Mouse (Mus musculus) C2C12 (cell line): ENCODE results near the gene Pole. TPM values are rescaled to one million over a fixed set of nuclear protein-coding genes. Genes with fewer than 3 reads are reported as not detected.
A peak's percentile ranks its signal among the peaks of the same experiment; 100 is the strongest.

ENCODE experiments used
- H3K27me3 ChIP-seq: one replicate; pipeline ENCODE4 v1.6.1; 2011; ENCODE audit not compliant: control insufficient read depth, insufficient read depth, insufficient read length
- H3K36me3 ChIP-seq: one replicate; pipeline ENCODE4 v1.6.1; 2011; ENCODE audit not compliant: control insufficient read depth, insufficient read depth
- H3K4me3 ChIP-seq: one replicate; pipeline ENCODE4 v1.5.1; 2011; ENCODE audit warnings: mild to moderate bottlenecking, control low read depth; ENCODE audit not compliant: poor library complexity, insufficient read depth, severe bottlenecking
- H3K79me2 ChIP-seq: one replicate; pipeline ENCODE4 v1.6.1; 2011; ENCODE audit not compliant: control insufficient read depth, insufficient read depth
- H3K79me3 ChIP-seq: one replicate; pipeline ENCODE4 v1.6.1; 2011; ENCODE audit warnings: low read depth, control low read depth
- H3ac ChIP-seq: one replicate; pipeline ENCODE3; 2011; ENCODE audit warnings: low read depth; ENCODE audit not compliant: control insufficient read depth, insufficient read length
- CEBPB ChIP-seq: IDR thresholded peaks from one replicate; pipeline ENCODE4 v1.6.1; 2011; ENCODE audit warnings: low read depth, mild to moderate bottlenecking, control low read depth, moderate library complexity
- CTCF ChIP-seq: IDR thresholded peaks from one replicate; pipeline ENCODE4 v1.5.1; 2011; ENCODE audit not compliant: control insufficient read depth, insufficient read depth, insufficient read length
- FOSL1 ChIP-seq: IDR thresholded peaks from one replicate; pipeline ENCODE4 v1.8.0; 2011; ENCODE audit warnings: mild to moderate bottlenecking, low read length; ENCODE audit not compliant: poor library complexity, insufficient read depth, severe bottlenecking
- MAX ChIP-seq: IDR thresholded peaks from one replicate; pipeline ENCODE4 v1.6.1; 2011; ENCODE audit warnings: mild to moderate bottlenecking, control low read depth
- MYOD1 ChIP-seq: IDR thresholded peaks from one replicate; pipeline ENCODE4 v1.6.1; 2011; ENCODE audit warnings: low read depth; ENCODE audit not compliant: control insufficient read depth, insufficient read length
- MYOG ChIP-seq: IDR thresholded peaks from one replicate; pipeline ENCODE4 v1.6.1; 2011; ENCODE audit not compliant: control insufficient read depth, insufficient read length; ENCODE audit errors: extremely low read depth
- USF1 ChIP-seq: IDR thresholded peaks from one replicate; pipeline ENCODE4 v1.6.1; 2011; ENCODE audit warnings: low read depth, mild to moderate bottlenecking, control low read depth, moderate library complexity
- polyA plus RNA-seq: library from polyadenylated mRNA; unstranded; fragments of >200 nt; fragmentation: generic; extraction: Trizol; gene quantifications from one replicate; pipeline ENCODE4 v1.2.1, GENCODE M21; 2012; ENCODE audit warnings: missing spikeins

Gene Pole
- polyA plus RNA-seq, 1 experiment = 17.4 TPM

DNA sequence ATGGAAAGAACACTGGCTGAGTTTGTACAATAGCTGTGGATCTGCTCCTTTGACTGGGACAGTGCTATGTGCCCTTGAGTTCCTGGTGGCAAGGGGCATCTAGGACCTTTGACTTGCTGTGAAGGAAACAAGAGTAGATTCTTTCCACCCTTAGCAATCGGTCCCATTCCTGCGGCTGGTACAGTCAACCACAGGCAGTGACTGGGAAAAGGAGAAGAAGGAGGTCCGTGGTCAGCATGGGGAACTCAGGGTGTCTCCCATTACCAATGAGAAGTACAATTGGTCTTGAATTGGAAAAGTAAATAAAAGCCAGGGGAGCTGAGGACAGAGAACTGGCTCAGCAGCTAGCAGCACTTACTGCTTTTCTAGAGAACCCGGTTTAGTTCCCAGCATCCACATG lies 59.4 kb downstream of the Pole start:
- Histone ChIP-seq H3K4me3 (no peak overlapping the region), H3K27me3 (no peaks in the 10 kb centered on the region), H3ac (no peak overlapping the region), H3K36me3 (no peaks in the 10 kb centered on the region), H3K79me2 (no peaks in the 10 kb centered on the region), H3K79me3 (no peaks in the 10 kb centered on the region)
- TF ChIP-seq MAX = no peak
- TF ChIP-seq FOSL1 = no peak
- TF ChIP-seq MYOD1 = no peak
- TF ChIP-seq USF1 = no peak
- no peak for TF ChIP-seq MYOG
- no peak for TF ChIP-seq CEBPB
- no peak for TF ChIP-seq CTCF

DNA sequence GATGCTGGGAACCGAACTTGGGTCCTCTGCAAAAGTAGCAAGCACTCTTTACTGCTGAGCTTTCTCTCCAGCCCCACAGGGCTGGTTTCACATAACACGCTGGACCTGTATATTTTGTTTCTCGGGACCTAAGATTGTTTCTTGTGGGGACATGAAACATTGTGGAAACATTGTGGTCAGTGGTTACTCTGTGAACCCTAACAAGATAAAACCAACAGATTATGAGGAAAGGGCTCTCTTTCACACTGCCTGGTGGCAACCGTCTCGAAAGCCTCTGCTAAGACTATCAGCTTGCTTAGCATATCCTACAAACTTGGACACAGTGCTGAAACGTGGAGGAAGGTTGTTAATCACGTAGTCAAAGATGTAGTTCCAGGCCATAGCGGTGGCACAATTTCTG lies 60.9 kb downstream of the Pole start:
- Histone ChIP-seq H3K79me2 (no peaks in the 10 kb centered on the region), H3K27me3 (no peaks in the 10 kb centered on the region), H3ac (no peak overlapping the region), H3K4me3 (no peak overlapping the region), H3K79me3 (no peaks in the 10 kb centered on the region), H3K36me3 (no peaks in the 10 kb centered on the region)
- TF ChIP-seq CTCF (no peak), MYOD1 (no peak), MAX (no peak), FOSL1 (no peak), USF1 (no peak), MYOG (no peak)

DNA sequence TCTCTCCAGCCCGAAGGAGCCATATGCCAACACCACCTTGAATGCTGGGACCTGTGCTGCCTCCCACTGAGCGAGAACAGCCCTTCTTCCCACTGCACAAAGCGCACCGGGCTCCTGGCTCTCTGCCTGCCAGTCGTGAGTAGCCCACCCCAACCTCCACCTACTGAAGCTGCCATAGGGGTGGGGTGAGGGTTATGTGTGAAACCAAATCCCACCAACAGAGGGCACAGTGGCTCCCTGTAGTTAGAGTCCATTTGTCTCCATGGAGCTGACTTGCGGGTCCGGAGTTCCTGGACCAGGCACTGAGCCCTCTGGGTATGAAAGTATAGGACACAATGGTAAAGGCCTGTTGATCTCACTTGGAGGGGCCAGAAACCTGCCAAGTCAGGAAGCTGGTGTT lies 68.6 kb downstream of the Pole start:
- Histone ChIP-seq H3K79me3 (no peaks in the 10 kb centered on the region), H3K4me3 (no peak overlapping the region), H3K27me3 (no peaks in the 10 kb centered on the region), H3ac (no peak overlapping the region), H3K36me3 (no peaks in the 10 kb centered on the region), H3K79me2 (no peaks in the 10 kb centered on the region)
- TF ChIP-seq FOSL1 (no peak), CTCF (peak; percentile 25)

DNA sequence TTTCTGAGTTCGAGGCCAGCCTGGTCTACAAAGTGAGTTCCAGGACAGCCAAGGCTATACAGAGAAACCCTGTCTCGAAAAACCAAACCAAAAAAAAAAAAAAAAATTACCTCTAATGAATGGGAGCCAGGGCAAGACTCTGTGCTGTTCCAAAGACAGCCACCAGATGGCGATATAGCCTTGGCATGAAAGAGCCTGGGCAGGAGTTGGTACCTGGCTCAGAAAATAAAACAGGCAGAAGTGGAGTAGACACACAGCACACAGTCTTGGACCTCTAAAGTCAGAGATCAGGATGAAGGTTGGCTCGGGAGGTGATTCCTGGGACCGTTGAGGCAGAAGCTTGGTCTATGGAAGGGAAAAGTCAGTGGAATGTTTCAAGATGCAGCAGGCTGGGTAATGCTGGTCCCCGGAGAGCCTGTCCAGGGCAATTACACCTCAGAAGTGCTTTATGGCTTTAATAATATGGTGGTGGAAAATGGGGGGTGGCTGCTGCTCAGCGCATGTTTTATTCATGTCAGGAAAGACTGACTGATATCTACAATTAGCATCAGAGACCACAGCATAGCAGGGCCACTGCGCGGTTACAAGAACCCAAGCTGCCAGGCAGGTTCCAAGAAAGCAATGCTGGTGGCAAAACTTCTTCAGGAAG lies 71.5 kb downstream of the Pole start:
- no peaks in the 10 kb centered on the region for H3K79me3 ChIP-seq
- TF ChIP-seq MYOG (no peak), CTCF (peak; percentile 48)
- H3K79me2 ChIP-seq = no peaks in the 10 kb centered on the region
- H3ac ChIP-seq = no peak overlapping the region
- no peaks in the 10 kb centered on the region for H3K27me3 ChIP-seq
- no peak overlapping the region for H3K4me3 ChIP-seq
- H3K36me3 ChIP-seq = no peaks in the 10 kb centered on the region

DNA sequence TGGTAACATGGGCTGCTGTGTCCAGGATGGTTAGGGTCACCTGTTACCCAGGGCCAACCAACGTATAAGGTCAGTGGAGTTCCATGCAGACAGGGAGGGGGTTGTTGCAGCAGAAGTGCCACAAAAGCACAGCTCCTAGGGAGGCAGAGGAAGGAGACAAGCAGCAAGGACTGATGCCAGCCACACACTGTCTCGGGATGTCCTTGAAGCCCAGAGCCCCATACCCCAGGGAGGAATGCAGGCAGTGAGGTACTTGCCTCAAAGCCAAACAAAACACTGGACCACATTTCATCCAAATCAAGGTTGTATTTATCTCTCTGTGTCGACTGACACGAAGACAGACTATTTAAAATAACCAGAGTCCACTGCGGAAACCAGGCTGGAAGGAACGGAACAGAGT lies 75.4 kb downstream of the Pole start:
- Histone ChIP-seq H3ac (no peak overlapping the region), H3K36me3 (no peaks in the 10 kb centered on the region), H3K27me3 (no peaks in the 10 kb centered on the region), H3K4me3 (no peak overlapping the region), H3K79me2 (no peaks in the 10 kb centered on the region), H3K79me3 (no peaks in the 10 kb centered on the region)
- TF ChIP-seq CEBPB (no peak), MAX (no peak), CTCF (no peak), MYOG (no peak), USF1 (no peak), MYOD1 (no peak), FOSL1 (no peak)

DNA sequence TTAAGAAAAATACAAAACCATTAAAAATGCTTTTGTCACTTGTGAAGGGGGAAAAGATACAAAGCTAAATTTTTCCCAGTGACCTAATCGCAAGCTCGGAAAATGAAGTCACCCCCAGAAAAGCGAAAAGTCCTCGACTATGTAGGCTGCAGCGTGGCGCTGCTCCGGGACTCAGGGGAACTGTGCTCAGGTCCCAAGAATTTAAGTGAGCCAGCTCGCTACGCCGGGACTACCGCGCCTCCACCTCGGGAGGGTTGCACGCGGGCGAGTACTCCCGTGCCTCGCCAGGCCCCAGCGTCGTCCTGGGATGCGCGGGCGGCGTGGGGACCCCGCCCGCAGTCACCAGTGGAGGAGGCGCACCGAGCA lies 76.7 kb downstream of the Pole start:
- Histone ChIP-seq H3K27me3 (no peaks in the 10 kb centered on the region), H3K79me3 (no peaks in the 10 kb centered on the region), H3K79me2 (no peaks in the 10 kb centered on the region), H3K36me3 (no peaks in the 10 kb centered on the region), H3ac (no peak overlapping the region), H3K4me3 (no peak overlapping the region)
- TF ChIP-seq CTCF (no peak), MYOD1 (no peak), CEBPB (no peak), MYOG (no peak), MAX (no peak), FOSL1 (no peak), USF1 (no peak)
